Mouse (Mus musculus) liver, embryonic 12.5 days (tissue): ENCODE data around the gene Olfr1212. TPM values are rescaled to one million over a fixed set of nuclear protein-coding genes. Genes with fewer than 3 reads are reported as not detected.

Source experiments
- ATAC-seq: fragments of 200-750 bp; cut with Nextera tagmentation; 2 replicates; pipeline ENCODE4 v1.8.0; 2017; ENCODE audit warnings: moderate number of reproducible peaks, mild to moderate bottlenecking, moderate library complexity
- H3K27ac ChIP-seq: fragments of 300-500 bp; sonication (generic); 2 replicates; pipeline ENCODE4 v1.5.1; 2016; ENCODE audit warnings: mild to moderate bottlenecking
- H3K27me3 ChIP-seq: fragments of 300-500 bp; sonication (generic); replicated peaks from 2 replicates; pipeline ENCODE4 v1.6.1; 2016; ENCODE audit warnings: mild to moderate bottlenecking, moderate library complexity
- H3K36me3 ChIP-seq: fragments of 300-500 bp; sonication (generic); 2 replicates; pipeline ENCODE4 v1.6.1; 2016; ENCODE audit warnings: mild to moderate bottlenecking, moderate library complexity
- H3K4me1 ChIP-seq: fragments of 300-500 bp; sonication (generic); 2 replicates; pipeline ENCODE4 v1.6.1; 2016
- H3K4me2 ChIP-seq: fragments of 300-500 bp; sonication (generic); 2 replicates; pipeline ENCODE4 v1.6.1; 2016; ENCODE audit warnings: mild to moderate bottlenecking, moderate library complexity
- H3K4me3 ChIP-seq: fragments of 300-500 bp; sonication (generic); 2 replicates; pipeline ENCODE4 v1.5.1; 2016; ENCODE audit warnings: mild to moderate bottlenecking, moderate library complexity
- H3K9ac ChIP-seq: fragments of 300-500 bp; sonication (generic); 2 replicates; pipeline ENCODE4 v1.6.1; 2016; ENCODE audit warnings: mild to moderate bottlenecking, moderate library complexity
- H3K9me3 ChIP-seq: fragments of 300-500 bp; sonication (generic); replicated peaks from 2 replicates; pipeline ENCODE4 v1.6.1; 2016; ENCODE audit warnings: mild to moderate bottlenecking, moderate library complexity
- WGBS: fragments of 180-500 bp; shearing (Covaris S2); methylation state at CpG from one replicate; pipeline ENCODE4 v1.1.7; 2016; ENCODE audit not compliant: insufficient replicate concordance; 5-methylcytosine and 5-hydroxymethylcytosine counted together
- polyA plus RNA-seq: library from polyadenylated mRNA; unstranded; fragments of >200 nt; fragmentation: Nextera tagmentation; extraction: Ambion mirVana; gene quantifications from 2 replicates; pipeline ENCODE4 v1.2.1, GENCODE M21; 2016

Olfr1212 gene
- polyA plus RNA-seq: not detected in 2 replicates

GRCm38 (mm10) chr2:88953669-88954068 is at the start of gene Olfr1212:
Olfr1212 (plus strand) TSS chr2:88953969.
- Histone ChIP-seq H3K4me3 (no peak within 1 kb of the TSS), H3K4me2 (no peak within 1 kb of the TSS), H3K9ac (no peak within 1 kb of the TSS), H3K4me1 (no peaks in the 10 kb centered on the region), H3K9me3 (no peaks in the 10 kb centered on the region), H3K36me3 (no peaks in the 10 kb centered on the region), H3K27me3 (no peaks in the 10 kb centered on the region), H3K27ac (no peak within 1 kb of the TSS)
- no peak for ATAC-seq

GRCm38 (mm10) chr2:88915057-88915456 is 38.7 kb upstream of the Olfr1212 start, which contains the start of gene Olfr1209:
Olfr1209 (minus strand) TSS chr2:88915157.
- 71% methylated on average over 3 of the region's 3 CpGs for WGBS
- no peaks in the 10 kb centered on the region for H3K36me3 ChIP-seq
- H3K27me3 ChIP-seq: no peaks in the 10 kb centered on the region

GRCm38 (mm10) chr2:88938011-88938410 is 15.8 kb upstream of the Olfr1212 start, which contains the start of gene Olfr1211:
Olfr1211 (minus strand) TSS chr2:88938111.
- Histone ChIP-seq H3K36me3 (no peaks in the 10 kb centered on the region), H3K9ac (no peak within 1 kb of the TSS), H3K4me1 (no peaks in the 10 kb centered on the region), H3K4me2 (no peak within 1 kb of the TSS), H3K27me3 (no peaks in the 10 kb centered on the region), H3K4me3 (no peak within 1 kb of the TSS), H3K27ac (no peak within 1 kb of the TSS), H3K9me3 (no peaks in the 10 kb centered on the region)
- no peak for ATAC-seq
- 59% methylated on average over 1 of the region's 1 CpGs for WGBS

More at GRCm38 (mm10) chr2:88915057-88915456, 38.7 kb upstream of the Olfr1212 start, which contains the start of gene Olfr1209:
- H3K9me3 ChIP-seq: no peaks in the 10 kb centered on the region
- no peak within 1 kb of the TSS for H3K9ac ChIP-seq
- no peaks in the 10 kb centered on the region for H3K4me1 ChIP-seq
- no peak within 1 kb of the TSS for H3K27ac ChIP-seq
- no peak for ATAC-seq
- no peak within 1 kb of the TSS for H3K4me3 ChIP-seq
- no peak within 1 kb of the TSS for H3K4me2 ChIP-seq

- WGBS: 78% methylated on average over 1 of the region's 1 CpGs
- no peak for ATAC-seq
Measured at GRCm38 (mm10) chr2:88980181-88980580, 26.4 kb downstream of the Olfr1212 start, which contains the start of gene Gm13762. Gm13762 (minus strand) TSS chr2:88980281.

GRCm38 (mm10) chr2:88992553-88992952 is 38.8 kb downstream of the Olfr1212 start, which contains the start of gene Olfr1214:
Olfr1214 (minus strand) TSS chr2:88992653.
- Histone ChIP-seq H3K27ac (no peak within 1 kb of the TSS), H3K4me1 (no peaks in the 10 kb centered on the region), H3K4me3 (no peak within 1 kb of the TSS), H3K4me2 (no peak within 1 kb of the TSS), H3K9me3 (no peaks in the 10 kb centered on the region), H3K27me3 (no peaks in the 10 kb centered on the region), H3K9ac (no peak within 1 kb of the TSS), H3K36me3 (no peaks in the 10 kb centered on the region)
- WGBS: 66% methylated on average over 1 of the region's 1 CpGs
- ATAC-seq: no peak

More at GRCm38 (mm10) chr2:88980181-88980580, 26.4 kb downstream of the Olfr1212 start, which contains the start of gene Gm13762:
- H3K9ac ChIP-seq: no peak within 1 kb of the TSS
- H3K4me3 ChIP-seq: no peak within 1 kb of the TSS
- H3K36me3 ChIP-seq: no peaks in the 10 kb centered on the region
- no peaks in the 10 kb centered on the region for H3K4me1 ChIP-seq
- H3K27me3 ChIP-seq: no peaks in the 10 kb centered on the region
- no peak within 1 kb of the TSS for H3K4me2 ChIP-seq
- H3K9me3 ChIP-seq: no peaks in the 10 kb centered on the region
- H3K27ac ChIP-seq: no peak within 1 kb of the TSS

GRCm38 (mm10) chr2:89006873-89007272 is 53.1 kb downstream of the Olfr1212 start, which contains the start of gene Olfr1215:
Olfr1215 (minus strand) TSS chr2:89006973.
- WGBS: 47% methylated on average over 2 of the region's 2 CpGs
- Histone ChIP-seq H3K27me3 (no peaks in the 10 kb centered on the region), H3K27ac (no peak within 1 kb of the TSS), H3K9ac (no peak within 1 kb of the TSS), H3K9me3 (no peaks in the 10 kb centered on the region), H3K4me2 (no peak within 1 kb of the TSS), H3K4me3 (no peak within 1 kb of the TSS), H3K4me1 (no peaks in the 10 kb centered on the region), H3K36me3 (no peaks in the 10 kb centered on the region)
- no peak for ATAC-seq

Other genes with a start within 250 kb of the Olfr1212 start
- gene Olfr1196, start 249.4 kb upstream of the Olfr1212 start, polyA plus RNA-seq: not detected in 2 replicates
- not detected in 2 replicates for gene Olfr1197, start 221.6 kb upstream of the Olfr1212 start, polyA plus RNA-seq
- not detected in 2 replicates for gene Olfr1198, start 202.6 kb upstream of the Olfr1212 start, polyA plus RNA-seq
- gene Olfr1199, start 193.5 kb upstream of the Olfr1212 start, polyA plus RNA-seq: not detected in 2 replicates
- gene Olfr1200, start 183.5 kb upstream of the Olfr1212 start, polyA plus RNA-seq: not detected in 2 replicates
- not detected in 2 replicates for gene Olfr1201, start 160.9 kb upstream of the Olfr1212 start, polyA plus RNA-seq
- not detected in 2 replicates for gene Olfr1202, start 139.5 kb upstream of the Olfr1212 start, polyA plus RNA-seq
- gene Olfr1205, start 124.2 kb upstream of the Olfr1212 start, polyA plus RNA-seq: not detected in 2 replicates
- gene Olfr1204, start 104.7 kb upstream of the Olfr1212 start, polyA plus RNA-seq: not detected in 2 replicates
- not detected in 2 replicates for gene Olfr1206, start 90.7 kb upstream of the Olfr1212 start, polyA plus RNA-seq
- not detected in 2 replicates for gene Olfr1208, start 51.7 kb upstream of the Olfr1212 start, polyA plus RNA-seq
- not detected in 2 replicates for gene Olfr1209, start 38.8 kb upstream of the Olfr1212 start, polyA plus RNA-seq
- not detected in 2 replicates for gene Olfr1211, start 15.9 kb upstream of the Olfr1212 start, polyA plus RNA-seq
- not detected in 2 replicates for gene Gm13762, start 26.3 kb downstream of the Olfr1212 start, polyA plus RNA-seq
- gene Olfr1214, start 38.7 kb downstream of the Olfr1212 start, polyA plus RNA-seq: not detected in 2 replicates
- gene Olfr1215, start 53.0 kb downstream of the Olfr1212 start, polyA plus RNA-seq: not detected in 2 replicates
- not detected in 2 replicates for gene Olfr1216, start 64.4 kb downstream of the Olfr1212 start, polyA plus RNA-seq
- gene Olfr1217, start 78.1 kb downstream of the Olfr1212 start, polyA plus RNA-seq: not detected in 2 replicates
- not detected in 2 replicates for gene Olfr1218, start 107.2 kb downstream of the Olfr1212 start, polyA plus RNA-seq
- gene Olfr1219, start 129.5 kb downstream of the Olfr1212 start, polyA plus RNA-seq: not detected in 2 replicates
- not detected in 2 replicates for gene Olfr1220, start 152.9 kb downstream of the Olfr1212 start, polyA plus RNA-seq
- gene Olfr1221, start 163.3 kb downstream of the Olfr1212 start, polyA plus RNA-seq: not detected in 2 replicates
- not detected in 2 replicates for gene Olfr1222, start 179.1 kb downstream of the Olfr1212 start, polyA plus RNA-seq
- gene Olfr1223, start 197.6 kb downstream of the Olfr1212 start, polyA plus RNA-seq: not detected in 2 replicates
- gene Olfr1224-ps1, start 210.1 kb downstream of the Olfr1212 start, polyA plus RNA-seq: not detected in 2 replicates
- not detected in 2 replicates for gene Olfr1225, start 220.7 kb downstream of the Olfr1212 start, polyA plus RNA-seq
- not detected in 2 replicates for gene Olfr1226, start 246.1 kb downstream of the Olfr1212 start, polyA plus RNA-seq